Mouse (Mus musculus) lung, adult 2 months (tissue): Measurements from ENCODE around the gene Tuba1a. TPM values are rescaled to one million over a fixed set of nuclear protein-coding genes. Genes with fewer than 3 reads are reported as not detected.

ENCODE experiments used
- DNase-seq: peaks from one replicate; pipeline ENCODE4 v3.0.0; 2022
- H3K4me1 ChIP-seq: fragments of 200-500 bp; 2 replicates; pipeline ENCODE4 v1.6.1; 2011; ENCODE audit warnings: low read length; ENCODE audit not compliant: control insufficient read depth, insufficient read depth
- H3K4me3 ChIP-seq: fragments of 200-500 bp; replicated peaks from 2 replicates; pipeline ENCODE3; 2011; ENCODE audit warnings: low read depth, mild to moderate bottlenecking, control low read depth, low read length; ENCODE audit errors: extremely low read depth
- CTCF ChIP-seq: fragments of 200-500 bp; IDR thresholded peaks from 2 replicates; pipeline ENCODE4 v1.5.1; 2011; ENCODE audit warnings: mild to moderate bottlenecking, low read length, control low read depth; ENCODE audit not compliant: insufficient read depth
- POLR2A ChIP-seq: fragments of 200-500 bp; IDR thresholded peaks from 2 replicates; pipeline ENCODE4 v1.6.1; 2011; ENCODE audit warnings: low read depth, mild to moderate bottlenecking, control low read depth, low read length, borderline replicate concordance; ENCODE audit errors: extremely low read depth
- WGBS: fragments of 180-500 bp; shearing (Covaris S2); methylation state at CpG from one replicate; pipeline ENCODE4 v1.1.7; 2018; 5-methylcytosine and 5-hydroxymethylcytosine counted together
- polyA plus RNA-seq: library from polyadenylated mRNA; depleted of rRNA; stranded (reverse); fragments of >200 nt; gene quantifications from 2 replicates; pipeline ENCODE4 v1.2.3, GENCODE M21; 2012

The Tuba1a gene
- polyA plus RNA-seq, 1 experiment = 959 TPM

DNA sequence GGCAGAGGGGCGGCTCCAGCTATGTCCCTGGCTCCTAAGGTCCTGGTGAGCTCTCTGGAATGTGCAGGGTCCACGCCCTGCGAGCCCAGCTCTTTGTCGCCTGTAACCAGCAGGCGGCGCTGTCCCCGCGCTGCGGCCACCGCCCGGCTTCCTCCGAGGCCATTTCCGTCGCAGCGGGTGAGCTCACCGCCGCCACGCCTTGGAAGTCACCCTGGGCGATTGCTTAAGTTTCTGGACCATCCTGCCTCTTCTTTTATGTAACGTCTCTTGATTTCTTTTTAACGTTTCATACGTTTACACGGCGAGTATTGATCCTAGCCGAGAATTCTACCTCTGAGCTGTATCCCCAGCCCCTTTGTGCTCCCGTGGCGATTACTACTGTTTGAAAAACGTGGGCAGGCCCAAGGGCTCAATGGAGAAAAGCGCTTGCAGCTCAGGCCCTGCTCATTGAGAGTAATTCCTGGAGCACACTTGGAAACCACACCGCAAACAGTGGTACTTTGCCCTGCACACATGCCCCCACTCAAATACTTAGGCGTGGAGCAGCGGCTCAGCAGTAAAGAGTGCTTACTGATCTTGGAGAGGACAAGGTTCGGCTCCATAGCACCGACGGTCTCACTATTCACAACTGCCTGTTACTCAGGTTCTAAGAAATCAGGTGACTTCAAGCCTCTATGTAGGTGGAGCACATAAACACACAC, 39.7 kb upstream of the Tuba1a start:
- TF ChIP-seq POLR2A (peak; percentile 61; the same call in 1 of the 2 replicates), CTCF (peak; percentile 77)
- peak overlapping the region; percentile 67 for H3K4me3 ChIP-seq
- WGBS = 3% methylated on average over 35 of the region's 35 CpGs
- peaks cover 2% of the 10 kb centered on the region; the same call in 1 of the 2 replicates for H3K4me1 ChIP-seq
- DNase-seq = peak; percentile 96

DNA sequence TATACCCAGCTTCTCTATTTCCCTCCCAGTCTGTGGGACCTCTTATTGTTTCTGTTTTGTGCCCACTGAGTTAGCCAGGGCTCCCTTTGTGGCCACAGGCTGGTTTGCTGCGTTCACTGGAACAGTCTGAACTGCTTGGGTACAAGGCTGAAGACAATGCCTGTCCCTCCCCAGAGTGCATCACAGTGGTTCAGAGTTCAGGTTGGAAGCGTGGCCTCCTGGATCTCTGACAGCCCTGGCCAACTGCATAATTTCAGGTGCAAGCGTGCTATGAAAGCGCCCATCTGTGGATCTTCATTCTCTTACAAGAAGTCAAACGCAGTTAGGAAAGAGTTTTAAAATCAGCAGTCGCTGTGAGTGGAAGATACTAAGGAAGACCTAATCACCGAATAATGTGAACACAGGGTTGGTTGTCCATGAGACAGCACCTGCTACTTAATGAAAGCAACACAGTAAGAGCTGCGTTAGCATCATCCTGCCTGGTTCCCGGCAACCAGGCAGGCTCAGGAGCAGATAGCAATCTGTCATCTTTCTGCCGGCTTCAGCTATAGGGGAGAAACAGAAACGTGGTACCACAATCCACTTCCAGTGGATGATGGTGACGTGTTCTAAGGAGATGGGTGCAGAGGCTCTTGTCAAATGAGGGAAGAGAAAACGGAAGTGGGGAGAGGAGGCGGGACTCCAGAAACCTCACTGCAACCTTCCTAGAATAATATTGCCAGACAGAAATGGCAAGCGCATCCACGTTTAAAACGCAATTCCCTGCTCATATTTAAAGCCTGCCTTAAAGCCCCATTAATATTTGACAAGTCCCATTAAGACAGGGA, 38.8 kb upstream of the Tuba1a start:
- peak overlapping the region; percentile 35 for H3K4me3 ChIP-seq
- no peak for TF ChIP-seq CTCF
- peak; percentile 21; the same call in 1 of the 2 replicates for TF ChIP-seq POLR2A
- peaks cover 2% of the 10 kb centered on the region; the same call in 1 of the 2 replicates for H3K4me1 ChIP-seq
- DNase-seq = peak; percentile 55
- WGBS = 26% methylated on average over 17 of the region's 17 CpGs

DNA sequence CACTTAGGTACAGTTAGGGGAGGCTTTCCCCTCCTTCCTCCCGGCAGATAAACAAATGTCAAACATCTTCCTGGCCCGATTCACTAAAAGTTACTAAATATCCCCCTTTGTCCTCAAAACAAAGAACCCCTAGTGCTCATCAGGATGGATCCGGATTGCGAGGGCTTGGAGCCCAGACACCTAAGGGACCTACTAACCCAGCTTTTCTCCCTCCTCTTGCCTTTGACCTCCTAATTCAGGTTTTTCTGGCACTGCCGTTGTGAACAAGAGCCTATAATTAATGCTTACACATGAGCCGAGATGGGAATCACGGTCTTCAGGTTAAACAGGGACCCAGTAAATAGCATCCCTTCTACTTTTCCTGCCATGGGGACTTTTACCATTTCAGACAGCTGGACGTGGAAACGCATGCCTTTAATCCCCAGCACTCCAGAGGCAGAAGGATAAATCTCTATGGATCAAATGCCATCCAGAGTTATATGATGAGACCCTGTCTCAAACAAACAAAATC, 38.1 kb upstream of the Tuba1a start:
- no peak for DNase-seq
- no peak overlapping the region for H3K4me3 ChIP-seq
- H3K4me1 ChIP-seq = peaks cover 2% of the 10 kb centered on the region; the same call in 1 of the 2 replicates
- 45% methylated on average over 9 of the region's 9 CpGs for WGBS
- TF ChIP-seq POLR2A (no peak), CTCF (no peak)

GRCm38 (mm10) chr15:98990669-98991539, 37.4 kb upstream of the Tuba1a start:
- DNase-seq = no peak
- no peak for TF ChIP-seq POLR2A
- no peak for TF ChIP-seq CTCF
- peaks cover 2% of the 10 kb centered on the region; the same call in 1 of the 2 replicates for H3K4me1 ChIP-seq
- H3K4me3 ChIP-seq = no peak overlapping the region
- 43% methylated on average over 15 of the region's 15 CpGs for WGBS

GRCm38 (mm10) chr15:98989701-98990430, 36.4 kb upstream of the Tuba1a start:
- DNase-seq = no peak
- 45% methylated on average over 12 of the region's 12 CpGs for WGBS
- Histone ChIP-seq H3K4me1 (peaks cover 3% of the 10 kb centered on the region; the same call in 1 of the 2 replicates), H3K4me3 (no peak overlapping the region)
- no peak for TF ChIP-seq CTCF
- TF ChIP-seq POLR2A = no peak

DNA sequence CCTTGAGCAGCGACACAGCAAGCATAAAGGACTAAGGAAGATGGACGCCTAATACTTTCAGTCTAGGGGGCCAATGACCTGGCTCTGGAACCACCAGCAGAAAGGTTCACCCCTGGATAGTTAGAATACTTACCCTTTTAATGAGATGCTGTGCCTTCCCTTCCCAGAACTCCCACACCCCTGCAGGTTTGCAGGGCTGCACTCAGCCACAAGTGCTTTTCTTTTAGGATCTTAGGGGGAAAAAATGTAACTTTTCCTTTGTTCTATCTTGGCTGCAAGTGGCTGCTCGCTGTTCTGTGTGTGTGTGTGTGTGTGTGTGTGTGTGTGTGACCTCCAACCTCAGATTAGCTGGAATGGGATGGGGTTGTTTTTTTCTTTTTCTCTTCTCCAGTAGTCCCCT, 35.3 kb upstream of the Tuba1a start:
- H3K4me1 ChIP-seq = peaks cover 5% of the 10 kb centered on the region; the same call in 1 of the 2 replicates
- H3K4me3 ChIP-seq = no peak overlapping the region
- TF ChIP-seq CTCF (no peak), POLR2A (no peak)
- no peak for DNase-seq
- 77% methylated on average over 3 of the region's 3 CpGs for WGBS

- WGBS = 59% methylated on average over 8 of the region's 8 CpGs
- Histone ChIP-seq H3K4me3 (no peak overlapping the region), H3K4me1 (peaks cover 5% of the 10 kb centered on the region; the same call in 1 of the 2 replicates)
- DNase-seq = no peak
- TF ChIP-seq POLR2A (no peak), CTCF (no peak)
Observed at GRCm38 (mm10) chr15:98987661-98988181, 34.2 kb upstream of the Tuba1a start.

DNA sequence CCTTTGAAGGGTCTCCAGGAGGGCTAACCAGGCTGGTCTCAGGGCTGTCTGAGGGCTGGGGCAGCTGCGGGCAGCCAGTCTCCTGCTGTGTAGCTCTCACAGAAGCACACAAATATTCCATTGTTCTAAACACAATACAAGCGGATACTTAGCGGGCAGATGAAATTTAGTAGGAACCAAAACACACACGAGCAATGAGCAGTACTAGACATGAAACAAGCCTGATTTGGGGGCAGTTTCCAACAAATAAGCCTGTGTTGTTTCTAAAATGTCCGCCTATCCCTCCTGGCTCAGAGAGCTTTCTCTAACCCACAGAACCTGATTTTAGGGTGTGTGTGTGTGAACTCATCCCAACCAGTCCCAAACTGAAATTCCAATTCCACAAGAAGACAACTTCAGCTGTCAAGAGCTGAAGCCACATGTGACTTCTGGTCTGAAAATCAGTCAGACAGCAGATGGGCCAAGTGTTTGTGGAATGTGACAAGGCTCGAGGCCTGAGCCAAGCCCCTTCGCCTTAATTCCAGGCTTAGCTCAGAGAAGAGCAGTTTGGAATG, 33.7 kb upstream of the Tuba1a start:
- DNase-seq = no peak
- WGBS = 23% methylated on average over 7 of the region's 7 CpGs
- peaks cover 2% of the 10 kb centered on the region; the same call in 1 of the 2 replicates for H3K4me1 ChIP-seq
- no peak overlapping the region for H3K4me3 ChIP-seq
- TF ChIP-seq CTCF (no peak), POLR2A (no peak)
